ENCODE assay signal across 17 mouse cellular contexts in the genomic region with DNA sequence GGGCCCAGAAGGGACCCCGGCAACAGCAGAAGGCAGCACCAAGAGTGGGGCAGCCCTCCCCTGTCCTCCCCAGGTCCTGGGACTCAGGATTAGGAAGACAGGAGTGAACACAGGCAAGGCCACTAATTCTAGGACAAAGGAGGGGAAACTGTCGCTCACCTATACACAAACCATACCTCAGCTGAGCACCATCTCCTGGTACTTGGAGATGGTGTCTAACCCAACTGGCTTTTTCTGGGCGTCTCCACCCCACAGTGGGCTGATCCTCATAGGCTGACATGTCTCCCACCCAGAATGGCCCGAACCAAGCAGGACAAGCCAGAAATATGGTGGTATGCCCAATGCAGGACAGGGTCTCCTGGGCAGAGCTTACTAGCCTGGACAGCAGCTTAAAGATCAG.
"Had no signal": no experiment of that assay in that cellular context is flagged by ENCODE, and none has a peak within 500 bp of the region (broad histone marks: within the 10 kb centered on the region; RNA-seq: fewer than 3 reads in every experiment).

No protein-coding gene starts in this region.

- H3K4me3 ChIP-seq: limb, embryonic 12.5 days; limb, embryonic 15.5 days; midbrain, embryonic 13.5 days; neural tube, embryonic 12.5 days; neural tube, embryonic 15.5 days had no signal

- H3K27ac ChIP-seq: kidney, postnatal 0 days; limb, embryonic 12.5 days; limb, embryonic 15.5 days; liver, embryonic 14.5 days; macrophage; midbrain, embryonic 13.5 days; neural tube, embryonic 12.5 days; neural tube, embryonic 15.5 days; stomach, postnatal 0 days had no signal

- DNase-seq: kidney, postnatal 25 days; liver, postnatal 0 days; lung, embryonic 14.5 days; right cerebral cortex, adult 18-20 months; right cerebral cortex, postnatal 14 days; right cerebral cortex, postnatal 4 days; thymus, adult 18-20 months; thymus, postnatal 36 days had no signal
